Mouse (Mus musculus) embryonic facial prominence, embryonic 15.5 days (tissue): ENCODE results near the gene Uspl1. TPM values are rescaled to one million over a fixed set of nuclear protein-coding genes. Genes with fewer than 3 reads are reported as not detected.

Source experiments
- ATAC-seq: fragments of 200-750 bp; cut with Nextera tagmentation; 2 replicates; pipeline ENCODE4 v1.8.0; 2017; ENCODE audit warnings: low read depth, moderate TSS enrichment; ENCODE audit not compliant: insufficient number of reproducible peaks, low FRiP score, low TSS enrichment
- H3K27ac ChIP-seq: fragments of 300-500 bp; sonication (generic); replicated peaks from 2 replicates; pipeline ENCODE4 v1.5.1; 2015; ENCODE audit warnings: mild to moderate bottlenecking, inconsistent platforms
- H3K27me3 ChIP-seq: fragments of 300-500 bp; sonication (generic); 2 replicates; pipeline ENCODE4 v1.6.1; 2015; ENCODE audit warnings: inconsistent platforms
- H3K36me3 ChIP-seq: fragments of 300-500 bp; sonication (generic); 2 replicates; pipeline ENCODE4 v1.6.1; 2015; ENCODE audit warnings: mild to moderate bottlenecking, inconsistent platforms
- H3K4me1 ChIP-seq: fragments of 300-500 bp; sonication (generic); 2 replicates; pipeline ENCODE4 v1.6.1; 2015; ENCODE audit warnings: inconsistent platforms
- H3K4me2 ChIP-seq: fragments of 300-500 bp; sonication (generic); replicated peaks from 2 replicates; pipeline ENCODE4 v1.6.1; 2015; ENCODE audit warnings: mild to moderate bottlenecking, inconsistent platforms
- H3K4me3 ChIP-seq: fragments of 300-500 bp; sonication (generic); replicated peaks from 2 replicates; pipeline ENCODE4 v1.5.1; 2015; ENCODE audit warnings: mild to moderate bottlenecking, inconsistent platforms
- H3K9ac ChIP-seq: fragments of 300-500 bp; sonication (generic); 2 replicates; pipeline ENCODE4 v1.6.1; 2015; ENCODE audit warnings: inconsistent platforms
- H3K9me3 ChIP-seq: fragments of 300-500 bp; sonication (generic); replicated peaks from 2 replicates; pipeline ENCODE4 v1.6.1; 2016; ENCODE audit warnings: inconsistent platforms
- WGBS: fragments of 180-500 bp; shearing (Covaris S2); methylation state at CpG from one replicate; pipeline ENCODE4 v1.1.7; 2015; 5-methylcytosine and 5-hydroxymethylcytosine counted together
- polyA plus RNA-seq: library from polyadenylated mRNA; unstranded; fragments of >200 nt; fragmentation: Nextera tagmentation; extraction: Ambion mirVana; gene quantifications from 2 replicates; pipeline ENCODE4 v1.2.1, GENCODE M21; 2015

The Uspl1 gene
- polyA plus RNA-seq, 1 experiment from 2014 or later: 36.0 TPM

- Histone ChIP-seq H3K4me3 (no peak overlapping the region), H3K36me3 (no peaks in the 10 kb centered on the region), H3K27me3 (no peaks in the 10 kb centered on the region), H3K4me1 (peaks cover 16% of the 10 kb centered on the region), H3K4me2 (no peak overlapping the region), H3K9ac (no peak overlapping the region), H3K9me3 (no peaks in the 10 kb centered on the region), H3K27ac (no peak overlapping the region)
- ATAC-seq: no peak
- 79% methylated on average over 8 of the region's 8 CpGs for WGBS
Observed at GRCm38 (mm10) chr5:149147386-149148000, 36.7 kb upstream of the Uspl1 start.

- H3K36me3 ChIP-seq: no peaks in the 10 kb centered on the region
- H3K9ac ChIP-seq: no peak overlapping the region
- peaks cover 7% of the 10 kb centered on the region; the same call in 1 of the 2 replicates for H3K4me1 ChIP-seq
- H3K27me3 ChIP-seq: no peaks in the 10 kb centered on the region
- ATAC-seq: no peak
- no peaks in the 10 kb centered on the region for H3K9me3 ChIP-seq
- H3K27ac ChIP-seq: no peak overlapping the region
- no peak overlapping the region for H3K4me3 ChIP-seq
- 96% methylated on average over 3 of the region's 3 CpGs for WGBS
- H3K4me2 ChIP-seq: no peak overlapping the region
Observed at GRCm38 (mm10) chr5:149150882-149151281, 33.3 kb upstream of the Uspl1 start.

GRCm38 (mm10) chr5:149152063-149152773 is 31.9 kb upstream of the Uspl1 start:
- Histone ChIP-seq H3K36me3 (no peaks in the 10 kb centered on the region), H3K4me2 (peak overlapping the region; percentile 21; the same call in 1 of the 2 replicates), H3K4me1 (peaks cover 7% of the 10 kb centered on the region; the same call in 1 of the 2 replicates), H3K27me3 (no peaks in the 10 kb centered on the region), H3K9me3 (no peaks in the 10 kb centered on the region), H3K9ac (no peak overlapping the region), H3K27ac (peak overlapping the region; percentile 65; the same call in 1 of the 2 replicates), H3K4me3 (no peak overlapping the region)
- peak; percentile 67; the same call in 1 of the 2 replicates for ATAC-seq
- WGBS: 33% methylated on average over 13 of the region's 13 CpGs

DNA sequence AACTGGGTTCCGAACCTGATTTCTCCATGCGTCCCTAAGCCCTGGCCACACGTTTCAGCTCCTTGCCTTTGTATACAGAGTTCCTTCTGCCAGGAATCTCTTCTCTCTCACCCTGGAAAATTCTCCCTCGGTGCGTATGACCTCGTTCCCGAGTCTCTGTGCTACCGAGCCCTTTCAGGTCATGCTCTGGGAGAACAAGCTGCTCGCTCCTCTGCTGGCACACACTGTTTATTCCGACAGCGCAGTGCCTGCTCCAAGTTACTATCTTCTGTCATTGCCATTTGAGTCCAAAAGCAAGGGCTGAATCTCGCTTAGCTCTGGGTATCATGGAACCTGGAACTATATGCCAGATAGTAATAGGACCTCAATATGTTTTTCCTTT is 31.4 kb upstream of the Uspl1 start:
- Histone ChIP-seq H3K9ac (no peak overlapping the region), H3K9me3 (no peaks in the 10 kb centered on the region), H3K27ac (peak overlapping the region; percentile 65; the same call in 1 of the 2 replicates), H3K4me2 (peak overlapping the region; percentile 21; the same call in 1 of the 2 replicates), H3K27me3 (no peaks in the 10 kb centered on the region), H3K4me3 (no peak overlapping the region), H3K36me3 (no peaks in the 10 kb centered on the region), H3K4me1 (peaks cover 7% of the 10 kb centered on the region; the same call in 1 of the 2 replicates)
- WGBS: 53% methylated on average over 12 of the region's 12 CpGs
- ATAC-seq: no peak; the same call in 1 of the 2 replicates

DNA sequence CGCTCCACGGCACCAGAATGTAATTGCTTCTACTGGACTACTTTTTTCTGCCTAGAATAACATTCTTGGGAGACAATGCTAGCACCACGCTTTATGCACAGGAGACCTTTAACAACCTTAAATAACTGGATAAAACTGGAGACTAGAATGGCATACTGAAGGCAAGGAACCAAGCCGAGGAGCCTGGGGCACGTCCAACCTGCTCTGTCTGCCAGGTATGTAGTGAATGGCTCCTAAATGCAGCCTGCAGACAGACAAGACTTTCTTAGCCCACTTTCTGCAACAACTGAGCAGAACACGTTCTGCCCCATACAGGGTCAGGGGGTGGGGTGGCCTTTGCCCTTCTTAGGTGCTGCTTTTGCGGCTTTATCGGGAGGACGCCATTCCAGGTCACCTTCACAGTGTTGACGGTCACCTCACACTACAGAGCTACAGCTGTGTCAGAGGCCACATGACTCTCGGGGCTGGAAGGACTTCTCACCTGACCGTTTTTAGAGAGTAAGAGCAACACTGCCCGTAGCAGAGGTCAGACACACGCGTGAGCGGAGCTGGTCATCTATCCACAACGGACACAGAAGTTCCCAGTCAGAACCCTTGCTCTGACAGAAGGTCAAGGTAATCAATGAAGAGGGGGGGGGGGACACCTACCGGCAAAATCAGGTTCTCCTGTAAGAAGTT is 27.1 kb upstream of the Uspl1 start:
- no peak for ATAC-seq
- no peak overlapping the region for H3K27ac ChIP-seq
- H3K4me1 ChIP-seq: peaks cover 6% of the 10 kb centered on the region; the same call in 1 of the 2 replicates
- H3K9me3 ChIP-seq: no peaks in the 10 kb centered on the region
- H3K4me3 ChIP-seq: no peak overlapping the region
- no peaks in the 10 kb centered on the region for H3K36me3 ChIP-seq
- WGBS: 91% methylated on average over 18 of the region's 18 CpGs
- no peak overlapping the region for H3K9ac ChIP-seq
- H3K27me3 ChIP-seq: no peaks in the 10 kb centered on the region
- H3K4me2 ChIP-seq: no peak overlapping the region

DNA sequence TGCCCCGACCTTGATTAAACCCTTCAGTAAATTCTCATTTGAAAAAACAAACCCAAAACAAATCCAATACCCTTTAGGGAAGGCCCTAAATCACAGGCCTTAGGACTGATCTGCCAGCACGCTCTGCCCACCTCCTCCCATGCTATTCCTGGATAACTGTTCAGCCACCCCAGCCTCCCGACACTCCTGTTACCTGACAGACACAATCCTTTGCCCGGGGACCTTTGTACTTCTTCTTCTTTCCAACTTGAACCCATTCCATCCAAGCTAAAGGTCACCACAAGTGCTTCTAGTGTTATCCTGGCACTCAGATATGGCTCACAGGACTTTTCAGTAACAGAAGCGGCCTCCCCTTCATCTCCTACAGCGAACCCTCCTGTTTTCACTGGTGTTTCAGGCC is 25.1 kb upstream of the Uspl1 start:
- Histone ChIP-seq H3K9ac (no peak overlapping the region), H3K27ac (no peak overlapping the region), H3K4me2 (no peak overlapping the region), H3K4me1 (no peaks in the 10 kb centered on the region), H3K27me3 (no peaks in the 10 kb centered on the region), H3K9me3 (no peaks in the 10 kb centered on the region), H3K36me3 (no peaks in the 10 kb centered on the region), H3K4me3 (no peak overlapping the region)
- WGBS: 86% methylated on average over 6 of the region's 6 CpGs
- no peak for ATAC-seq

DNA sequence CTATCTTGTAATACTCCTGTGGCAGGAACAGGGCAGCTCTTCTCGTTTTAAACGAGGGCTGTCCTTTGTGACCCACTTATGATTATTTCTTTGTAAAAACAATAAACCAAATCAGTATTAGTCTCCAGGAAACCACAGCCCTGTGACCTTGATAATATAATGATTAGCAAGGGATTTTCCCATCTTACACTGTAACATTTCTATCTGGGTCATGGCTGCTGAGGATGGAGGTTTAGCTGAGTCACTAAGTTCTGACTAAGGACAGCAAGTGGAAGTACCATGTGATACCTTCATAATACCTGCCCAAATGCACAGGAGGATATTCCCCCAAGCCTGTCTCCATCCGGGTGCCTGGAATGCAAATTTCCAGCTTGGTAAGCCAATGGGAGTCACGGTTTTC is 23.7 kb upstream of the Uspl1 start:
- no peaks in the 10 kb centered on the region for H3K36me3 ChIP-seq
- no peaks in the 10 kb centered on the region for H3K27me3 ChIP-seq
- H3K9me3 ChIP-seq: no peaks in the 10 kb centered on the region
- no peak overlapping the region for H3K9ac ChIP-seq
- WGBS: 72% methylated on average over 4 of the region's 4 CpGs
- no peaks in the 10 kb centered on the region for H3K4me1 ChIP-seq
- no peak overlapping the region for H3K4me3 ChIP-seq
- no peak overlapping the region for H3K27ac ChIP-seq
- no peak overlapping the region for H3K4me2 ChIP-seq
- no peak for ATAC-seq

DNA sequence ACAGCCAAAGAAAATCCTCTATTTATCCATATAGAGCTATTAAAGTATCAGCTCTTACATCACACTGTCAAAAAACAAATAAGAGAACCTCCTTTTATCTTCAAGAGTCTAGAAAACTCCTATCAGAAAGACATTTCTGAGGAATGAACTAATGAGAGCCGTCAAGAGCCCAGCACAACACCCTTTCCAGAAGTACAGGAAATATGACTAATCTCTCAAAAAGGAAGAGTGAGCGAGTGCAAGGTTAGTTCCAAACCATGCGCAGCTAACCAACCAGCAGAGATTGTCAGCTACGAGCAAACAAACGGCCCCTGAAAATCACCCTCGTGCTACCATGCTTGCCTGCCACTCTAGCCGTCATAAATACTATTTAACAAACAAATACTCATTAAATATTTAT is 21.3 kb upstream of the Uspl1 start:
- no peaks in the 10 kb centered on the region for H3K4me1 ChIP-seq
- no peaks in the 10 kb centered on the region for H3K27me3 ChIP-seq
- H3K27ac ChIP-seq: no peak overlapping the region
- H3K4me3 ChIP-seq: no peak overlapping the region
- 68% methylated on average over 7 of the region's 7 CpGs for WGBS
- no peak for ATAC-seq
- no peaks in the 10 kb centered on the region for H3K36me3 ChIP-seq
- no peaks in the 10 kb centered on the region for H3K9me3 ChIP-seq
- H3K9ac ChIP-seq: no peak overlapping the region
- no peak overlapping the region for H3K4me2 ChIP-seq

DNA sequence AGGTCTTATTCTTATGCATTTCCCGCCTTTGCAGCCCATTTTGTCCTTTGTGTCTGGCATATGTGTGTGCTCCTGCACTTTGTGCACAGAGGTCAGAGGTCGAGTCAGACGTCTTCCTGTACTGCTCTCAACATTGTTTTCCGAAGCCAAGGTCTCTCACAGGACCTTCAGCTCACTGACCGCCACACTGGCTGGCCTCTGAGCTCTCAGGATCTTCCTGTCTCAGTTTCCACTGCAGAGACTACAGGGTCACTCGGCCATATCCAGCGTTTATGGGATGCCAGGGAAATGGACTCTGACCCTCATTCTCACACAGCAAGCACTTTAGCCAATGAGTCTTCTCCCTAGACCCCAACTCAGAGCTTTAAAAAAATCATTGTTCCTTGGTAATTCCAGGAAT is 19.3 kb upstream of the Uspl1 start:
- 45% methylated on average over 7 of the region's 7 CpGs for WGBS
- no peak overlapping the region for H3K9ac ChIP-seq
- no peaks in the 10 kb centered on the region for H3K9me3 ChIP-seq
- no peaks in the 10 kb centered on the region for H3K4me1 ChIP-seq
- no peak overlapping the region for H3K4me3 ChIP-seq
- no peak overlapping the region for H3K27ac ChIP-seq
- no peaks in the 10 kb centered on the region for H3K27me3 ChIP-seq
- H3K4me2 ChIP-seq: no peak overlapping the region
- ATAC-seq: no peak
- H3K36me3 ChIP-seq: no peaks in the 10 kb centered on the region

GRCm38 (mm10) chr5:149166011-149166410 is 18.1 kb upstream of the Uspl1 start:
- 88% methylated on average over 10 of the region's 10 CpGs for WGBS
- Histone ChIP-seq H3K9ac (no peak overlapping the region), H3K4me3 (no peak overlapping the region), H3K27ac (no peak overlapping the region), H3K36me3 (no peaks in the 10 kb centered on the region), H3K9me3 (no peaks in the 10 kb centered on the region), H3K4me1 (no peaks in the 10 kb centered on the region), H3K27me3 (no peaks in the 10 kb centered on the region), H3K4me2 (no peak overlapping the region)
- no peak for ATAC-seq

DNA sequence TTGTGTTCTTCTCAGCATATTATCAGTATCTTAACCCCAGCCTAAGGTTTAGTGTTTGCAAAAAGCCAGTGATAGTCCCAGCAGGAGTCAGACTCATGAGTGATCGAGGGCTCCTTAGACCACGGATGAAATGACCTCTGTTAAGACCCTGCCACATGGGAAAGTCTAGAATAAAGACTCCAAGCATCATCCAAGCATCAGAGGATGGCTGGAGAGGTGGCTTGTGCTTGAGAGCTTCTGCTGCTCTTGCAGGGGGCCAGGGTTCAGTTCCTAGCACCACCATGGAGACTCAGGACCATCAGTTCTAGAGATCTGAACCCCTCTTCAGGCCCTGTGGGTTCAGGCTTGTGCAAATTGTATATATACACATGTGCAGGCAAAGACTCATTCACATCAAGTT is 16.1 kb upstream of the Uspl1 start:
- whole genome bisulfite sequencing: 85% methylated on average over 2 of the region's 2 CpGs
- ATAC-seq: no peak
- H3K9ac ChIP-seq: no peak overlapping the region
- no peaks in the 10 kb centered on the region for H3K9me3 ChIP-seq
- H3K36me3 ChIP-seq: no peaks in the 10 kb centered on the region
- 0 out of 2 replicates have a peak, but pooled peaks cover 2% of the 10 kb centered on the region for H3K4me1 ChIP-seq
- H3K4me2 ChIP-seq: no peak overlapping the region
- H3K27ac ChIP-seq: no peak overlapping the region
- H3K4me3 ChIP-seq: no peak overlapping the region
- no peaks in the 10 kb centered on the region for H3K27me3 ChIP-seq
